Mouse (Mus musculus) forebrain, embryonic 16.5 days (tissue): Measurements from ENCODE around the gene Htr2b. TPM values are rescaled to one million over a fixed set of nuclear protein-coding genes. Genes with fewer than 3 reads are reported as not detected.

ENCODE experiments used
- ATAC-seq: fragments of 200-750 bp; cut with Nextera tagmentation; 2 replicates; pipeline ENCODE4 v1.8.0; 2017; ENCODE audit warnings: mild to moderate bottlenecking, moderate library complexity
- H3K27ac ChIP-seq: fragments of 300-500 bp; sonication (generic); 2 replicates; pipeline ENCODE4 v1.5.1; 2014; ENCODE audit warnings: low read length, control low read depth
- H3K27me3 ChIP-seq: fragments of 300-500 bp; sonication (generic); replicated peaks from 2 replicates; pipeline ENCODE4 v1.6.1; 2014; ENCODE audit warnings: low read length; ENCODE audit not compliant: control insufficient read depth, insufficient read depth
- H3K36me3 ChIP-seq: fragments of 300-500 bp; sonication (generic); 2 replicates; pipeline ENCODE4 v1.6.1; 2014; ENCODE audit not compliant: control insufficient read depth, insufficient read depth
- H3K4me1 ChIP-seq: fragments of 300-500 bp; sonication (generic); replicated peaks from 2 replicates; pipeline ENCODE4 v1.6.1; 2014; ENCODE audit warnings: low read length; ENCODE audit not compliant: control insufficient read depth, insufficient read depth
- H3K4me2 ChIP-seq: fragments of 300-500 bp; sonication (generic); 2 replicates; pipeline ENCODE4 v1.6.1; 2014; ENCODE audit warnings: mild to moderate bottlenecking, low read length, control low read depth
- H3K4me3 ChIP-seq: fragments of 300-500 bp; sonication (generic); replicated peaks from 2 replicates; pipeline ENCODE4 v1.5.1; 2014; ENCODE audit warnings: mild to moderate bottlenecking, low read length, control low read depth
- H3K9ac ChIP-seq: fragments of 300-500 bp; sonication (generic); replicated peaks from 2 replicates; pipeline ENCODE4 v1.6.1; 2014; ENCODE audit warnings: low read depth, low read length, control low read depth
- H3K9me3 ChIP-seq: fragments of 300-500 bp; sonication (generic); 2 replicates; pipeline ENCODE4 v1.6.1; 2016; ENCODE audit warnings: low read length; ENCODE audit not compliant: control insufficient read depth
- WGBS: fragments of 180-500 bp; shearing (Covaris S2); extraction: QIAGEN DNeasy Blood & Tissue Kit; methylation state at CpG from one replicate; pipeline ENCODE4 v1.1.7; 2014; 5-methylcytosine and 5-hydroxymethylcytosine counted together
- polyA plus RNA-seq: library from polyadenylated mRNA; unstranded; fragments of >200 nt; fragmentation: Nextera tagmentation; extraction: Ambion mirVana; gene quantifications from 2 replicates; pipeline ENCODE4 v1.2.1, GENCODE M21; 2015

Htr2b gene
- 0.17 and 0.35 TPM in 2 replicates for polyA plus RNA-seq

DNA sequence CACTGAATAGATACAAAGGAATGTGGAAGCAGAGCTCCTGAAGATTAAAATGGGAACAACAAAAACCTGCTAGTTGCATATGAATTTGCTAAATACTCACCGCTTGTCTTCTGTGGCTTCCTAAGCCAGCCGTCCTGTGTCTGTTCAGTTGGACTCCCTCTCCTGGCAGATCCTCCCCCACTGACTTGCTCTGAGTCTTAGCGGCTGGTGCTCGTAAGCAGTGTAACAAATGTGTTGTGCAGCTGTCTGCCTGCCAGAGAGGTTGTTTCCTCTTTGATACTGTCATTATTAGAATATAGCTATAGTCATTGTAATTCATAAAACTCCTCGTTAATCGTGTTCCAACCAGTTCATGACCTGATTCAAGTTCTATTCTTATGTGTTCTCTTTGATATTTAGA, at the start of gene Htr2b:
Gene Htr2b (minus strand): TSS at position 192 of the 400 bp plus-strand sequence.
- Histone ChIP-seq H3K36me3 (0 out of 2 replicates have a peak, but pooled peaks cover 2% of the 10 kb centered on the region), H3K4me3 (no peak within 1 kb of the TSS), H3K27ac (no peak within 1 kb of the TSS), H3K27me3 (no peaks in the 10 kb centered on the region), H3K9ac (no peak within 1 kb of the TSS), H3K4me2 (no peak within 1 kb of the TSS), H3K9me3 (no peaks in the 10 kb centered on the region), H3K4me1 (0 out of 2 replicates have a peak, but pooled peaks cover 4% of the 10 kb centered on the region)
- no peak for ATAC-seq
- WGBS: 34% methylated on average over 6 of the region's 6 CpGs

DNA sequence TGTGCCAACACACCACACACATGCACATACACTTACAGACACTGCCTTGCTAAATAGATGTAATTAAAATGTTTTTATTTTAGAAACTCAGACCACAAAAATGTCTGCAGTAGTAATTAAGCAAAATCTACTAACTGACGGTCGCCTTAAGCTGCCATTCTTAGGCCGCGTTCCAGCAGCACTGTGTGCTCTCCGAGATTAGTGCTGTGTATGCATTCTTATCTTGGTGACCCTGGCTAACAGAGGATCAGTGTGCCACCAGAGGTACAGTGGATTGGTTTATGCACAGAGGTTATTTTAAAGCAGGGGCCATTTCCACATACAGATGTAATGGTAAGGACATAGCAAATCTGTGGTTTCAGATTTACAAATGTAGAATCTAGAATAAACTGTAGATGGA, 49.3 kb upstream of the Htr2b start:
- Histone ChIP-seq H3K27ac (no peak overlapping the region), H3K27me3 (no peaks in the 10 kb centered on the region), H3K9ac (no peak overlapping the region), H3K36me3 (peaks cover 11% of the 10 kb centered on the region), H3K4me1 (peaks cover 4% of the 10 kb centered on the region; the same call in 1 of the 2 replicates), H3K4me3 (no peak overlapping the region), H3K4me2 (no peak overlapping the region), H3K9me3 (no peaks in the 10 kb centered on the region)
- WGBS: 94% methylated on average over 5 of the region's 5 CpGs
- ATAC-seq: no peak

DNA sequence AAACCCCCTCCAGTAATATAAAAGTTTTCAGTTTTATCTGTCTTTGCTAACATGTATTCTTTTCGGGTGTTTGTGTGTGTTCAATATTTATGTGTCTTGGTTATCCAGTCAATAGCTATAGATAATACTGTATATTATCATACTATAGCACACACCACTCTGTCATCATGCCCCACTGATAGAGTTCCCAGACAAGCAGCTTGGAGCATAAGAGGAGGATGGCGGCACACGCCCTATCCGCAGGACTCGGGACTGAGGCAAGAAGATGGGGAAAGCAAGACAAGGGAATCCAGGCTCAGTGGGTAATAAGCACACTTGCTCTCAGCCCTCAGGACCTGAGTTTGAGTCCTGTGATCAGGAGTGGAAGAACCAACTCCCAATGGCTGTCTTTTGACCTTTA, 48.7 kb upstream of the Htr2b start:
- H3K4me1 ChIP-seq: peaks cover 8% of the 10 kb centered on the region
- peaks cover 10% of the 10 kb centered on the region for H3K36me3 ChIP-seq
- no peaks in the 10 kb centered on the region for H3K27me3 ChIP-seq
- no peaks in the 10 kb centered on the region for H3K9me3 ChIP-seq
- no peak overlapping the region for H3K9ac ChIP-seq
- 92% methylated on average over 5 of the region's 5 CpGs for WGBS
- no peak overlapping the region for H3K4me3 ChIP-seq
- ATAC-seq: no peak
- H3K4me2 ChIP-seq: no peak overlapping the region
- no peak overlapping the region for H3K27ac ChIP-seq

DNA sequence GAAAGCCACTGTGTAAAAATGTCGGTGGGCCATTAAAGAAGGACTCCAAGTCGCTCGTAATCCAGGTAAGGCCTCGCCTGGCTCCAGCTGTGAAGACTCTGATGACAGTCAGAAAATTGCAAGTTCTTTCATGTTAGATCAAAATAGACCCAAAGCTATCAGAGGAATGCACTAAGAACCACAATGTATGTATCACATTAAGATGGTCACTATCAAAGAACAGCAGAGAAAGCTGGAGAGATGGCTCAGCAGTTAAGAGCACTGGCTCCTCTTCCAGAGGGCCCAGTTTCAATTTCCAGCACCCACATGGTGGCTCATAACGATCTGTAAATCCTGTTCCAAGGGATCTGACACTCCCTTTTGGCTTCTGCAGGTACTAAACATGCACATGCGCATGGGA, 48.3 kb upstream of the Htr2b start:
- H3K27me3 ChIP-seq: no peaks in the 10 kb centered on the region
- ATAC-seq: no peak
- H3K9ac ChIP-seq: no peak overlapping the region
- no peaks in the 10 kb centered on the region for H3K9me3 ChIP-seq
- 93% methylated on average over 6 of the region's 6 CpGs for WGBS
- peaks cover 12% of the 10 kb centered on the region for H3K4me1 ChIP-seq
- H3K36me3 ChIP-seq: peaks cover 10% of the 10 kb centered on the region
- no peak overlapping the region for H3K4me3 ChIP-seq
- H3K4me2 ChIP-seq: no peak overlapping the region
- no peak overlapping the region for H3K27ac ChIP-seq

DNA sequence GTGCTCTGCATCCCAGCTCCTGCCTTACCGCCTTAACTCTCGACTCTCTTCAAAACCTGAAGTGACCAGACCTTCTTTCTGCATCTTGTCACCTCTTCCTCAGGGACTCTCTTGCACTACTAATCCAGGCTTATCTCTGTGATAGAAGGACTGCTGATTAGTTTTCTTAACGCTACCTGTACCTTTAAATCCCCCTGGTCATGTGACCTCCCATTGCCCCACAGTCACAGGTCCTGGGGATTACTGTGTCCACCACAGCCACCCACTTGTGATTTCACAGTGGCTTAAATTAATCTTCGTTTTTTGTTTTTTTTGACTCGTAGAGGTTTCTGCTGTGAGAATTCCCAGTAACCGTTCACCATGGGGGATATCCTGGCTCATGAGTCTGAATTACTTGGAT, 44.8 kb upstream of the Htr2b start:
- H3K36me3 ChIP-seq: peaks cover 3% of the 10 kb centered on the region
- H3K4me3 ChIP-seq: no peak overlapping the region
- H3K4me1 ChIP-seq: peaks cover 18% of the 10 kb centered on the region
- 93% methylated on average over 6 of the region's 6 CpGs for WGBS
- H3K9me3 ChIP-seq: no peaks in the 10 kb centered on the region
- ATAC-seq: no peak
- no peak overlapping the region for H3K4me2 ChIP-seq
- H3K9ac ChIP-seq: no peak overlapping the region
- no peak overlapping the region for H3K27ac ChIP-seq
- H3K27me3 ChIP-seq: no peaks in the 10 kb centered on the region

DNA sequence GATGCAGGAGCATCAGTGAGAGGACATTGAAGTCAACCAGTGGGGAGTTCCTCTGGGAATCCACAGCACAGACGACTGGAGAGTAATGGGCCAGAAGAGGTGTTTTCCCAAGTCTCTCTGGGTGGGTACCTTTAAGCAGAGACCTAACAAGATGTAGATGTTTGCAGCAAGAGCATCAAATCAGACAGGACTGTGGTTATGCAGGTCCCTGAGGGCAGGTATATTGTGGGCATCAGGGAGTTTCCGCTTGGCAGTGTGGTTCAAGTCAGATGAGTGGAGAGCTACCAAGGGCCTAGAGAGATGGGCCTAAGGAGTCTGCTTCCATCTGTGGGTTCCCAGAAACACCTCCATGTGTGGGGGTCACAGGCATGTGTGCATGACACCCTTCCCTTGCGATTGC, 44.3 kb upstream of the Htr2b start:
- Histone ChIP-seq H3K9ac (no peak overlapping the region; the same call in 1 of the 2 replicates), H3K36me3 (no peaks in the 10 kb centered on the region; the same call in 1 of the 2 replicates), H3K4me2 (no peak overlapping the region), H3K27me3 (no peaks in the 10 kb centered on the region), H3K9me3 (no peaks in the 10 kb centered on the region), H3K27ac (no peak overlapping the region), H3K4me1 (peaks cover 18% of the 10 kb centered on the region), H3K4me3 (no peak overlapping the region)
- no peak for ATAC-seq
- 83% methylated on average over 3 of the region's 3 CpGs for WGBS

DNA sequence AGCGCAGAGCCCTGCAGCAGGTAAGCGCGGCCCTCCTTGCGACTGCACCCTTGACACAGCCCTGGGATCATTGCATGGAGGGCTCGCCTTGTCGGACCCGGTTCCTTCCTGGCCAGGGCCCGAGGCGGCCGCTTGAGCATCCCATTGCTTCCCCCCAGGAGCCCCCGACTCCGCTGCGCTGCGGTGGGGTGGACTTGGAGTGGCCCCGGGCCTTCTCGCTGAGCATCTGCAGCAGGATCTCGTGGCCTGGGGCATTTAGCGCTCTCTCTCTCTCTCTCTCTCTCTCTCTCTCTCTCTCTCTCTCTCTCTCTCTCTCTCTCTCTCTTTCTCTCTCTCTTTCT, 43.0 kb upstream of the Htr2b start:
- 0% methylated on average over 18 of the region's 18 CpGs for WGBS
- H3K27ac ChIP-seq: no peak overlapping the region
- no peak for ATAC-seq
- H3K9me3 ChIP-seq: no peaks in the 10 kb centered on the region
- no peaks in the 10 kb centered on the region for H3K36me3 ChIP-seq
- peaks cover 18% of the 10 kb centered on the region for H3K4me1 ChIP-seq
- peak overlapping the region; percentile 66 for H3K4me3 ChIP-seq
- H3K4me2 ChIP-seq: peak overlapping the region; percentile 64
- H3K9ac ChIP-seq: peak overlapping the region; percentile 71
- H3K27me3 ChIP-seq: no peaks in the 10 kb centered on the region

DNA sequence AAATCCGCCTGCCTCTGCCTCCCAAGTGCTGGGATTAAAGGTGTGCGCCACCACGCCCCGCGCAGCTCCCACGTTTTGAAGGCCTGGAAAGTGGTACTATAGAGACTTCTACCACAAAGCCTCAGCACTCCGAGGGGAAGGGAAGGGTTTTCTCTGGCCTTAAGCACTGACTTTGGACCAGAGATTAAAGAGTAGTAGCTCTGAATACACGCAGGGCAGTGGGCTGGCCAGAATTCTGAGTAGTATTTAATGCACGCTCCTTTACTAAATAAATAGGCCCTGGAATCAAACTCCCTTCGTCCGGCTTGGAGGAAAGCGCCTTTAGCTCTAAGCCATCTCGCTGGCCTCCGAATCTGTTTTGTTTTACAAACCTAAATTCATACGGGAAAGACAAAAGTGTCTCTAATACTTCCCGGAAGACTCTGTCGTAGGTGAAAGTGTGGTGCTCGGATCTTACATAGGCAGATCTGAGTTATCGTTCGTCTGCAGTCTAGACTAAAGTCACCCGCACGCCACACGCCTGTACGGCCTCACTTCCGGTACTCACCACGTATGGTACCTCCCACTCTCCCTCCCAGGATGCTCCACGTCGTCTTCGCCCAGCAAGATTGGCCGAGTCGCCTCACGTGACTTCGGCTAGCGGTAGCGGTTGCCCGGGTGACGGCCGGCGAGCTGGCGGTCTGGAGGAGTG, 42.5 kb upstream of the Htr2b start, which contains the start of gene Armc9:
Gene Armc9 (plus strand): TSS at position 648 of the 691 bp plus-strand sequence.
- no peaks in the 10 kb centered on the region for H3K9me3 ChIP-seq
- peak within 1 kb of the TSS; percentile 66 for H3K4me3 ChIP-seq
- H3K27me3 ChIP-seq: no peaks in the 10 kb centered on the region
- ATAC-seq: peak; percentile 100
- peak within 1 kb of the TSS; percentile 89 for H3K27ac ChIP-seq
- 3% methylated on average over 40 of the region's 40 CpGs for WGBS
- H3K4me1 ChIP-seq: peaks cover 18% of the 10 kb centered on the region
- H3K4me2 ChIP-seq: peak within 1 kb of the TSS; percentile 84
- H3K9ac ChIP-seq: peak within 1 kb of the TSS; percentile 73
- no peaks in the 10 kb centered on the region for H3K36me3 ChIP-seq

DNA sequence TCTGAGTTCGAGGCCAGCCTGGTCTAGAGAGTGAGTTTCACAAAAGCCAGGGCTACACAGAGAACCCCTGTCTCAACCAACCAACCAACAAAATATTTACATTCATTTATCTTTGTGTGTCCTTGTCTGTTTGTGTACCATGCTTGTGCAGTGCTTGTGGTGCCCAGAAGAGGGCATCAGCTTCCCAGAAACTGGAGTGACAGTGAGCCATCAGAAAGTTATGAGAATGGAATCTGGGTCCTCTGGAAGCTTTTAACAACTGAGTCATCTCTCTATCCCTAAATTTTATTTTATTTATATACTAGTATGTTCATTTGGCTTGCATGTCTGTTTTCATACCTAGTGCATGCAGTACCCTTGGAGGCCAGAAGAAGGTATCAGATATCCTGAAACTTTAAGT, 40.8 kb upstream of the Htr2b start:
- Histone ChIP-seq H3K27me3 (no peaks in the 10 kb centered on the region), H3K27ac (no peak overlapping the region), H3K4me1 (peaks cover 18% of the 10 kb centered on the region), H3K9ac (no peak overlapping the region), H3K36me3 (no peaks in the 10 kb centered on the region), H3K4me3 (no peak overlapping the region), H3K9me3 (no peaks in the 10 kb centered on the region), H3K4me2 (no peak overlapping the region)
- WGBS: 97% methylated on average over 1 of the region's 1 CpGs
- no peak for ATAC-seq
